ENCODE assay signal across 10 mouse cellular contexts in genomic region chr16:23269056-23269983, GRCm38 (mm10). TPM values are rescaled to one million over a fixed set of nuclear protein-coding genes. Genes with fewer than 3 reads are reported as not detected.
DNase-seq lines count a peak whose midpoint lies in the region; ATAC-seq lines count a peak whose summit lies in the region.
"Had no signal": no experiment of that assay in that cellular context is flagged by ENCODE, and none has a peak within 500 bp of the region (broad histone marks: within the 10 kb centered on the region; RNA-seq: fewer than 3 reads in every experiment).

No protein-coding gene starts in this region.

- peaks cover 16% of the 10 kb centered on the region for H3K36me3 ChIP-seq in forebrain, embryonic 13.5 days (ENCODE audit: poor library complexity, severe bottlenecking)
- peaks cover 4% of the 10 kb centered on the region for H3K36me3 ChIP-seq in forebrain, embryonic 12.5 days (replicated peaks)
- H3K36me3 ChIP-seq in limb, embryonic 12.5 days = peaks cover 22% of the 10 kb centered on the region
- H3K36me3 ChIP-seq in stomach, embryonic 16.5 days (ENCODE audit: control insufficient read depth, insufficient read depth, low read length) = no peaks in the 10 kb centered on the region

- H3K4me2 ChIP-seq in forebrain, embryonic 13.5 days = no peak overlapping the region
- H3K4me2 ChIP-seq in forebrain, embryonic 12.5 days = no peak overlapping the region
- no peak overlapping the region for H3K4me2 ChIP-seq in limb, embryonic 12.5 days
- H3K4me2 ChIP-seq in stomach, embryonic 16.5 days (ENCODE audit: low read depth, low read length) = no peak overlapping the region

- no peaks in the 10 kb centered on the region for H3K27me3 ChIP-seq in forebrain, embryonic 13.5 days
- H3K27me3 ChIP-seq in forebrain, embryonic 12.5 days = peaks cover 11% of the 10 kb centered on the region
- H3K27me3 ChIP-seq in limb, embryonic 12.5 days = no peaks in the 10 kb centered on the region
- no peaks in the 10 kb centered on the region for H3K27me3 ChIP-seq in stomach, embryonic 16.5 days (ENCODE audit: control insufficient read depth, insufficient read depth, low read length)
- H3K27me3 ChIP-seq: neural tube, embryonic 12.5 days had no signal

- no peak overlapping the region for H3K4me3 ChIP-seq in forebrain, embryonic 13.5 days
- no peak overlapping the region for H3K4me3 ChIP-seq in forebrain, embryonic 12.5 days (replicated peaks)
- no peak overlapping the region for H3K4me3 ChIP-seq in limb, embryonic 12.5 days (replicated peaks)
- H3K4me3 ChIP-seq in stomach, embryonic 16.5 days (replicated peaks; ENCODE audit: low read length) = no peak overlapping the region
- H3K4me3 ChIP-seq: neural tube, embryonic 12.5 days had no signal

- intact Hi-C loops in gastrocnemius, postnatal 36 days (cut with DNase I) = no loop called here

- ATAC-seq in forebrain, embryonic 13.5 days = no peak
- ATAC-seq in forebrain, embryonic 12.5 days (ENCODE audit: low FRiP score) = no peak
- no peak for ATAC-seq in limb, embryonic 12.5 days (ENCODE audit: insufficient number of reproducible peaks, insufficient read depth, low FRiP score, low TSS enrichment, low read depth)
- ATAC-seq in stomach, embryonic 16.5 days (ENCODE audit: insufficient read depth, low FRiP score) = peak; percentile 16; the same call in 1 of the 2 replicates

- 0 out of 2 replicates have a peak overlapping the region, but pooled peaks have one; percentile 51 for H3K27ac ChIP-seq in forebrain, embryonic 13.5 days
- H3K27ac ChIP-seq in forebrain, embryonic 12.5 days = no peak overlapping the region
- H3K27ac ChIP-seq in limb, embryonic 12.5 days = peak overlapping the region; percentile 84
- H3K27ac ChIP-seq in stomach, embryonic 16.5 days (ENCODE audit: low read length) = peak overlapping the region; percentile 58; the same call in 1 of the 2 replicates

- 84% methylated on average over 17 of the region's 17 CpGs for WGBS in forebrain, embryonic 13.5 days
- WGBS in forebrain, embryonic 12.5 days = 75% methylated on average over 17 of the region's 17 CpGs
- 77% methylated on average over 17 of the region's 17 CpGs for WGBS in limb, embryonic 12.5 days
- WGBS in stomach, embryonic 16.5 days = 73% methylated on average over 17 of the region's 17 CpGs

- H3K9ac ChIP-seq in forebrain, embryonic 13.5 days = no peak overlapping the region
- no peak overlapping the region for H3K9ac ChIP-seq in forebrain, embryonic 12.5 days
- H3K9ac ChIP-seq in limb, embryonic 12.5 days (replicated peaks) = no peak overlapping the region
- peak overlapping the region; percentile 18; the same call in 1 of the 2 replicates for H3K9ac ChIP-seq in stomach, embryonic 16.5 days (ENCODE audit: low read length)
- H3K9ac ChIP-seq: neural tube, embryonic 12.5 days had no signal

- peaks cover 65% of the 10 kb centered on the region for H3K4me1 ChIP-seq in forebrain, embryonic 13.5 days
- peaks cover 44% of the 10 kb centered on the region for H3K4me1 ChIP-seq in forebrain, embryonic 12.5 days
- peaks cover 45% of the 10 kb centered on the region for H3K4me1 ChIP-seq in limb, embryonic 12.5 days (replicated peaks)
- peaks cover 51% of the 10 kb centered on the region for H3K4me1 ChIP-seq in stomach, embryonic 16.5 days (ENCODE audit: control insufficient read depth, insufficient read depth, low read length)

- peak; percentile 51 to 54 for DNase-seq in spleen, postnatal 36 days (ENCODE audit: low spot score in 2 of 2)
- DNase-seq in spleen, adult 12 weeks (ENCODE audit: low spot score) = no peak
- no peak for DNase-seq in gastrocnemius, postnatal 36 days
- no peak for DNase-seq in retina, postnatal 1 day
- DNase-seq: adrenal gland, postnatal 36 days had no signal

- H3K9me3 ChIP-seq in forebrain, embryonic 13.5 days (replicated peaks) = no peaks in the 10 kb centered on the region
- H3K9me3 ChIP-seq in forebrain, embryonic 12.5 days = no peaks in the 10 kb centered on the region
- no peaks in the 10 kb centered on the region for H3K9me3 ChIP-seq in limb, embryonic 12.5 days
- no peaks in the 10 kb centered on the region for H3K9me3 ChIP-seq in stomach, embryonic 16.5 days (replicated peaks; ENCODE audit: control insufficient read depth, low read length)
- H3K9me3 ChIP-seq: neural tube, embryonic 12.5 days had no signal

RNA-seq across cellular contexts. Expression of gene St6gal1, which starts 44.8 kb away (rescaled TPM):
- 37.8 and 39.5 TPM in 2 replicates for polyA plus RNA-seq in forebrain, embryonic 13.5 days (2015; fragmentation: Nextera tagmentation; extraction: Ambion mirVana)
- 34.6 and 36.2 TPM in 2 replicates for polyA plus RNA-seq in forebrain, embryonic 12.5 days (2016; fragmentation: Nextera tagmentation; extraction: Ambion mirVana)
- polyA plus RNA-seq in limb, embryonic 12.5 days (2016; fragmentation: Nextera tagmentation; extraction: Ambion mirVana) = 21.5 and 24.1 TPM in 2 replicates
- 16.6 and 17.6 TPM in 2 replicates for polyA plus RNA-seq in stomach, embryonic 16.5 days (2015; fragmentation: Nextera tagmentation; extraction: Ambion mirVana)
- total RNA-seq in gastrocnemius, postnatal 36 days (2021) = 1 to 10 TPM; 2.4 to 3.2 TPM

Comparison
In these comparisons a context has a peak if more than half of its experiments do, and no peak if none do; other contexts are left out.
1. DNase-seq: peak in spleen, postnatal 36 days (2 of 2); none in spleen, adult 12 weeks (single experiment), gastrocnemius, postnatal 36 days (0 of 2) and retina, postnatal 1 day (single experiment).